Mouse (Mus musculus): ENCODE data around the gene Rfx3. TPM values are rescaled to one million over a fixed set of nuclear protein-coding genes. Genes with fewer than 3 reads are reported as not detected.

Rfx3 gene
- total RNA-seq, 2 experiments from 2014 or later, result 80.1 to 83.1 TPM

DNA sequence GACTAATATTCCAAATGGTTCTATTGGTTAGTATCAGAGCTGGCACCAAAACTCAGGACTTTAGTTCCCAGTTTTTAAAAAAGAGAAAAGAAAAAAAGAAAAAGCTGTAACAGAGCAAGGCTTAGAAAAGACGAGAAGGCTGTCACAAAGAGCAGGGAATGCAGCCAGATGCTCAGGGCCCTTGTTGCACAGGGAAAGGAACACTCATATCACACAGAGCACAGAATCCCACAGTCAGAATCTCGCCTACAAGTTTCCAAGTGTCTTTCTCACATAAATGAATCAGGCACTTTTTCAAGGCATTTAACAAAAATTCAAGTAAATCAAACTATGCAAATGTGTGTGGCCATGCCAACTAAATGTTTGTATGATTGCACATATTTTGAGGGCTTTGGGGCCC is 94.5 kb downstream of the Rfx3 start:
- DNase-seq (ENCODE audit: low spot score in 2 of 2), result peak in 1 of 2 experiments; percentile 80

GRCm38 (mm10) chr19:27906976-27907375 is 104.0 kb downstream of the Rfx3 start:
- no peak for DNase-seq (ENCODE audit: low spot score in 2 of 2)
- intact Hi-C loops (cut with DNase I), result no loop called here

More for the DNA sequence above, 94.5 kb downstream of the Rfx3 start:
- intact Hi-C loops (cut with DNase I), result loop anchor here (10.0 kb wide), 1 partner anchor 88 kb away; no protein-coding TSS in a partner anchor

DNA sequence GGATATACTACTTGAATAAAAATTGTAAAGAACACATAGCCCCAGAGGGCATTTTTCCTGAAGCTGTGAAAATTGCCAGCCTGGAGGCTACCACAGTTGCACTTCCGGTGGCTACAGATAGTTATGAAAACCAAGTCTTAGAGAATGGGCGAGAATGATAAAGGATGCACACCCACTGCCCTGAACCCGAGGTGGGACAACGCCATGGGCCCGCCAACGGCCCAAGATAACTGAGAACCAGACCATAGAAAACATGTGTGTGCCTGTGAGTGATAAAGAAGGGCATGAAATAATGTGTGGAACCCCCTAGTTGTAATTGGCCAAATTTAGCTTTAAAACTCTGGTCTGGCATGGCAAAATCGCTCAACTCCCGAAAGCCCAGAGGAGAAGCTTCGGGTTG is 105.0 kb downstream of the Rfx3 start:
- DNase-seq (ENCODE audit: low spot score in 2 of 2), result no peak
- intact Hi-C loops (cut with DNase I), result no loop called here

DNA sequence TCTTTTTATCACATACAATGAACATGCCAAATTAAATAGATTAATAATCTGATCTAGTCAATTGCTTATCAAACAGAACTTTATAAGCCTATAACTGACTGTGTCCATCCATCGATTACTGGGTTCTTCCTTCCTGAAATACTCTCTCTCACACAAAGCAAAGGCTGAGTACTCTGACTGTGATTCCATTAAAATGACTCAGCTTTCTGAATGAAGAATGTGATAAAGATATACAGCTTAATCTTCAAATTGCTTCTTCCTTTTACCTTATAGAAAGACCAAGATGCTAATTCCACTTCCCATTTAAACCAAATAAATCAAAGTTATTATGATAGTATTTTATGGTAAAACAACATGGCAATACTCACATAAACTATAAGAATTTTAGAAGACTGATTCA is 105.8 kb downstream of the Rfx3 start:
- intact Hi-C loops (cut with DNase I), result no loop called here

GRCm38 (mm10) chr19:27904655-27905054 is 106.3 kb downstream of the Rfx3 start:
- peak in 1 of 2 experiments; percentile 60 for DNase-seq (ENCODE audit: low spot score in 2 of 2)
- intact Hi-C loops (cut with DNase I), result no loop called here

More for the DNA sequence above, 105.8 kb downstream of the Rfx3 start:
- DNase-seq (ENCODE audit: low spot score in 2 of 2), result no peak

DNA sequence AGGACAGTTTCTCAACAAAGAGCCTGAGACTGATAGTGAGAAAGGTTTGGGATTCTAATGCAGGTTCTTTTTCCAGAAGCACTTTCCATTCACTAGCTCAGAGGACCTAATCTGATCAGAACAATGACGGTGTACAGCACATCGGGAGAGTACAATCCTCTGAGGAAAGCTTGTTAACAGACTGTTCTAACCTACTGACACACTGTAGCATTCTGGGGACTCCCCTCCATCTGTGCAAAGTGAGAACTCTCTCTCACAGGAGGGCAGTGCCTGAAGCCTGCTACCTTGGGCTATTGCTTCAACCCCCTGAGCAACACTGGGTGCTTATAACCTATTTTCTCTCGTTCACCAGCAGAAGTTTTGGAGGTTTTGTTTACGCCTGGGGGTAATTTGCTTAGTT is 106.8 kb downstream of the Rfx3 start:
- no peak for DNase-seq (ENCODE audit: low spot score in 2 of 2)
- intact Hi-C loops (cut with DNase I), result no loop called here

- intact Hi-C loops (cut with DNase I), result no loop called here
- DNase-seq (ENCODE audit: low spot score in 2 of 2), result no peak
Measured at GRCm38 (mm10) chr19:27902601-27903000, 108.4 kb downstream of the Rfx3 start.

DNA sequence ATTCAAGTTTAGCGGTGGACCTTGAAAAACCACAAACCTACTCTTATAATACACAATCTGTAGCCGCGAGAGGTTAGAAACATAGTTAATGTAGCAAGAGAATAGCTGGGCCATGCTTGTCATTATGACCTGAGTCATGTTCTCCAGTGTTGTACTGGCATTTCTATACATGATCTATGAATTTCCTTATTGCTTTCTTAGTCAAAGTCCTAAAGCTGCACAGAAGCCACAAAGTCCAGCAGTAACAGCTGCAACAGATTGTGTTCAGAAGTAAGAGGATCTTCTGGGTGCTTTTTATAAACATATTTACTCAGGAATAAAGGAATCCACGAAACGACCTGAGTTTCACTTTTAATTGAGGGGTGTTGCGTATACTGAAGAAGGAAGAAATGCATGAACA is 109.3 kb downstream of the Rfx3 start:
- DNase-seq (ENCODE audit: low spot score in 2 of 2), result no peak
- intact Hi-C loops (cut with DNase I), result no loop called here

- no peak for DNase-seq (ENCODE audit: low spot score in 2 of 2)
- intact Hi-C loops (cut with DNase I), result no loop called here
Measured at GRCm38 (mm10) chr19:27884520-27884919, 126.4 kb downstream of the Rfx3 start.

DNA sequence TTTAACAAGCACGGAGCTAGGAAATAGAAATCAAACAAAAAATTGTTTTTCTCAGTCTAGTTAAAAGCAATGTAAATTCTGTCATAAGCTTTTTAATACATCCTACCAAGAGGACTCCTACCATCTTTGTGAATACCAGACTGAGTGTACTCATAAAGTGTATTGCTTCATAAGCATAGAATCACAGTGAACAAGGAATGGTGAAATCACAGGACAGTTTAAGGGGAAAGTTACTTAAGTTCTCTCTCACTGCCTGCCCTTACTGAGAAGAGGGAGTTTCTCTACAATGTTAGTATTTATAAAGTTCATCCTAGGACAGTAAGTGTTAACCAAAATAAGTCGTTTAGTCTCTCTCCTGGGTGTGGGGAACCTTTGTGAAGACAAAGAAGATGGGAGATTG is 133.5 kb downstream of the Rfx3 start:
- no peak for DNase-seq (ENCODE audit: low spot score in 2 of 2)
- intact Hi-C loops (cut with DNase I), result no loop called here

DNA sequence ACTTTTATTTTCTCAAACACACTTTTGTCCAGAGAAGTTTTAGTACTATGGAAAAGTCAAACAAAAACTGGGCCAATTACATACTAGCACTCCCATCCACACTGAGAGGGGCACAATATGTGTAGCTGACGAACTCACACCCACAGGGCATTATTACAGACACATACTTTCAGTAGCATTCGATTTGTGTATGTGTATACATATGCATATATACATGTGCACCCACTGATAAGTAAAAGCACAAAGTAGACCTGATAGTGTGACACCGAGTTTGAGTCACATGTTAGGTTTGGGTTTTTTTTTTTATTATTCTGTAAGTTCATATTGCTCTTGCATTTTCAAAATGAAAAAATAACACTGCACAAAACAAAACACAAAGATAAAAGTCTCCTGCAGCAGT is 140.2 kb downstream of the Rfx3 start:
- DNase-seq (ENCODE audit: low spot score in 2 of 2), result no peak
- intact Hi-C loops (cut with DNase I), result no loop called here

DNA sequence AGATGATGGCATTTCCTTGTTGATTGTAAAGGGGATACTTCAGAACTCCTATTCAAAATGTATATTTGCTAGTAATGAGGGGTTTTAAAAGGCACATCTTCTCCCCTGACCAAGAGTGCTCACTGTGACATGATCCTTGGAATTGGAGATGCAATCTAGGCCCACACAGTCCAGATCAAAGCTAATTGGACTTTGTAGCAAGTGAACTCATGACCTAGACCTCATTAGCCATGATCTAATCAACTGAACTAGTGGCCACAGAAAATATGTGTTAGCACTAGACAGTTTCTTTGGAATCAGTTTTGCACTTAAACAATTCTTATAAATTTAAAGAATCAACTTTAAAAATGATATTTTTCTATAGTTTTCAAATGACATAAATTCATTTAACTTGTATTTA is 151.3 kb downstream of the Rfx3 start:
- intact Hi-C loops (cut with DNase I), result no loop called here
- DNase-seq (ENCODE audit: low spot score in 2 of 2), result no peak

DNA sequence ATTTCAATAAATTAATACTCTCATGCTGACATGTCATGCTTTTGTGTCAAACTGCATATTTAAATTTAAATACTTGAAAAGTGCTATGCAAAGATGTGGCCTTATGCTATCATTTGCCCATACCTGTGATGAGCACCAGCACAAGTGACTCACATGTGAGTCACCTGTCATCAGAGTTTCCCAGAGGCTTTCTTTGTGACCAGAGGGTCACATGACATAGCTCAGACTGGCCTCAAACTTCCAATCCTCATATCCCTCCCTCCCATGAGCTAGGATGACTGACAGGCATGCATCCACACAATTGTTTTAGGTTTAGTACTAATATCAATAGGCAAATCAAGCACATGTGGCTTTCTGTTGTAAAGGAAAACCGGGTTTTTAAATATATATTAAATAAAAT is 162.0 kb downstream of the Rfx3 start:
- DNase-seq (ENCODE audit: low spot score in 2 of 2), result no peak
- intact Hi-C loops (cut with DNase I), result no loop called here

DNA sequence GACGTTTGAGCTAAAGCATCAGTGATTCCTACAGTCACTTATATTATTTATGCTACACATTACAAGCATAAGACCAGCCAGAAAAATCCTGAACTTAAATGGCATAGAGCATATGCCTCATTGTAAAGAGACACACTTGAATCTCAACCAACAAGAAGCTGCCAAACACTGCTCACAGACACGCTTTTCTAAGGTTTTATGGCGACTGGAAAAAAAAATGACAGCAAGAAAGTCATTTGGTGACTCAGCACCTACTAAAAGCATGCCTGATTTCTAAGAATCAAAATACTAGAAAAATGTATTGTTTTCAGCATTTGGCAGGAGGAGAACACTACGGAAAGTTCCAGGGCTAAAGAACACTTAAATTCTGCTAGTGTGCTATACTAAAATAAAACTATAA is 163.9 kb downstream of the Rfx3 start:
- intact Hi-C loops (cut with DNase I), result no loop called here
- peak in 1 of 2 experiments; percentile 70 for DNase-seq (ENCODE audit: low spot score in 2 of 2)

DNA sequence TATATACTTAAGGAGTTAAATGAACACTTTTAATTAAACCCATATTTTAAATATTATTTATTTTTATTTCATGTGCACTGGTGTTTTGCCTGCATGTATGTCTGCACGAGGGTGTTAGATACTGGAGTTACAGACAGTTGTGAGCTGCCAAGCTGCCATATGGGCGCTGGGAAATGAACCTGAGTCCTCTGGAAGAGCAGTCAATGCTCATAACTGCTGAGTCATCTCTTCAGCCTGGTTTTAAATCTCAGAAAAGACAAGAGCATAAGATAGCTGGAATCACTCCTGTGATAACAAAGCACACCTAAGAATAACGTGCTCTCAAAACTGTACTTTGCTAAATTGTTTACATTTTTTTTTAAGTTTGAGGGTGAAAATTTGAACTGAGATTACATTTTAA is 172.3 kb downstream of the Rfx3 start:
- no peak for DNase-seq (ENCODE audit: low spot score in 2 of 2)
- intact Hi-C loops (cut with DNase I), result no loop called here

- no peak for DNase-seq (ENCODE audit: low spot score in 2 of 2)
- intact Hi-C loops (cut with DNase I), result no loop called here
Measured at GRCm38 (mm10) chr19:27838041-27838440, 172.9 kb downstream of the Rfx3 start.

DNA sequence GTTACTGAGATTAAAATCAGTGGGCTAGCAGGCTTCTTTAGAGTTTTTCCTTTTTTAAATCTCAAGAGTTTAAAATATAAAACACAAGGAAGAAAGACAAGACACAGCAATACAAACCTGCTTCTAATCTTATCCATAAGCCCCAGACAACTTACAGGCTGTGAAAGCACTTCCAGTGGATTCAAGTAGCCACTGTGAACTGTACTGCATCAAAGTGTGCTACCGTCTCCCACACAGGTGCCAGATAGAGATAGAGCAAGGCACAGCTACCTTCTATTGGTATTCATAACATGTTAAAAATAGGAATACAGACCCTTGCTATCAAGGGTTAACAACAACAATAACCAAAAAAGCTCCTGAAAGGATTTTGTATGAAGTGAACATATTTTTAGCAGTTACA is 178.5 kb downstream of the Rfx3 start:
- intact Hi-C loops (cut with DNase I), result no loop called here
- DNase-seq (ENCODE audit: low spot score in 2 of 2), result no peak

- peak in 1 of 2 experiments; percentile 57 for DNase-seq (ENCODE audit: low spot score in 2 of 2)
- intact Hi-C loops (cut with DNase I), result no loop called here
Measured at GRCm38 (mm10) chr19:27828316-27828715, 182.7 kb downstream of the Rfx3 start.

DNA sequence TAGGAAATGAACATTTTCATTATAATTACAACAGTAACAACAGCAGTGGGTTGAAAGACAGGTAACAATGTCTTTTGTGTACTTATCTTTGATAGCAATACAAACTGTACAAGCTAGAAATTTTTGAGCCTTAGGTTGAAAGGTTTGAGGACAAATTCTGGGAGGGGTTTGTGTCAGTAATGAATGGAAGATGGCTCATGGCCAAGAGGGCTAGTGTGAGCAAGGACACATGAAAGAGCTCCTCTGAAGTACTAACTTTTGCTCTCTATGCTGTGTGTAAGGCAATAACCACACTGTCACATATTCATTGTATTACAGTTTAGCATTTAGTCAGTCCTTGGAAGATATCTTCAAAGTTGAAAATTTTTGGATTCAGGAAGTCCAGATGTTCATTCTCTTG is 193.3 kb downstream of the Rfx3 start:
- intact Hi-C loops (cut with DNase I), result no loop called here
- DNase-seq (ENCODE audit: low spot score in 2 of 2), result no peak

- intact Hi-C loops (cut with DNase I), result loop anchor here (5.0 kb wide), 1 partner anchor 227 kb away; no protein-coding TSS in a partner anchor
- DNase-seq (ENCODE audit: low spot score in 2 of 2), result no peak
Measured at GRCm38 (mm10) chr19:27780030-27780429, 230.9 kb downstream of the Rfx3 start.

DNA sequence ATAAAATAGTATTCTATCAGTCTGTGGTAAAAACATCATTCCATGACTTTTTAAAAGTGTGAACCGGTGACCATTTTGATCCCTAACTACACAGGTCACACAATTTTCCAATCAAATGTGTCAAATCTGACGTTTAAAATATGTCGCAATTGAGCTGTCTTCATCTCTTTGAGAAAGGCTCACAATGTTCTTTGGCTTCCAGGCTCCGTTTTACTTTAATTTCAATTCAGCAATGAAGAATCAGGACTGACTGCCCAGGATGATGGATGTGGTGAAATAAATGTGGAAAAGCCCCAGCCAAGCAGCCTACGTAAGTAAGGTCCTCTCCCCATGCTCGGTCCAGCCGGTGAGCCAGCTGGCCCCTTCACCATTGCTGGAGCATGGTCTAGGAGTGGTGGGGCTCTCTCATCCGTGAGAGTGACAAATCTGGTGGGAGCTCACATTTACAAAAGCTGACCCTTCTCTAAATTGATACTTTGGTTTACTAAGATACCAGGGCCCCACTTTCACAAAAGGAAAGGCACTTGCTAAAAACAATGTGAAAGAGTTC is 240.2 kb downstream of the Rfx3 start:
- intact Hi-C loops (cut with DNase I), result no loop called here
- DNase-seq (ENCODE audit: low spot score in 2 of 2), result no peak

GRCm38 (mm10) chr19:27768444-27768843 is 242.5 kb downstream of the Rfx3 start:
- intact Hi-C loops (cut with DNase I), result loop anchor here (5.0 to 10.0 kb wide), 2 partner anchors 66 to 304 kb away; no protein-coding TSS in a partner anchor
- peak in 1 of 2 experiments; percentile 58 for DNase-seq (ENCODE audit: low spot score in 2 of 2)

Data from left cerebral cortex, postnatal 25 days (tissue).